Mouse (Mus musculus): ENCODE results near the gene Olfr142. TPM values are rescaled to one million over a fixed set of nuclear protein-coding genes. Genes with fewer than 3 reads are reported as not detected.
"Not testable (repeated sequence)": the region's sequence is repeated elsewhere in the genome, so short reads cannot be mapped to it uniquely, and the experiment has no call there.

Olfr142 gene
- polyA plus RNA-seq (2014; fragmentation: Nextera tagmentation; extraction: Ambion mirVana): not detected in 2 replicates

DNA sequence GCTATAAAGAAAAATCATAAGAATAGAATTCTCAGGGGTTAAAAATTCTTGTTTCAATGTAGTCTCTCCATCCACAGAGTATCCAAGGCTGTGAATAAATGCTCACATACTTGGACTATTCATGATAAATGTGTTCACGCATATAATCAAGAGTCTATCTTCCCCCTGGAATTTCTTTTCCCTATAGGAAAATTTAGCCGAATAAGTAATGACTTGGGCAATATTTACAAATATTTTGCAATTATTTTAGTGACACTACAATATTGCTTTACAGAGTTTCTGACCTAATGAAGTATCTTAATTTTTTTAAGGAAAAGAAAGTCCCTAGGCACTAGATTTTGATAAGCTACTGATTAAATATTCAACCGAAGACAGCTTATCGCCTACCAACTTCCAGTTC is at the start of gene Olfr142:
TSS of gene Olfr142 (minus strand) at position 101 of the 400 bp plus-strand sequence.
- no peaks in the 10 kb centered on the region for H3K9me3 ChIP-seq (ENCODE audit: control insufficient read depth, low read length)
- H3K27ac ChIP-seq (replicated peaks in 1 of 2; ENCODE audit: control insufficient read depth in 1 of 2, insufficient read depth in 1 of 2, low read depth in 2 of 2, low read length in 2 of 2): no peak within 1 kb of the TSS
- no peak for ATAC-seq (ENCODE audit: insufficient number of reproducible peaks, insufficient read depth, low FRiP score, low read depth)
- H3K27me3 ChIP-seq (ENCODE audit: control insufficient read depth, insufficient read depth, low read length): no peaks in the 10 kb centered on the region
- 84% methylated on average over 4 of the region's 4 CpGs for WGBS
- H3K4me2 ChIP-seq (ENCODE audit: low read length): no peak within 1 kb of the TSS
- no peaks in the 10 kb centered on the region for H3K36me3 ChIP-seq (ENCODE audit: control insufficient read depth, insufficient read depth, low read length)
- H3K9ac ChIP-seq (ENCODE audit: low read length): no peak within 1 kb of the TSS
- H3K4me3 ChIP-seq (ENCODE audit: control insufficient read depth in 1 of 2, insufficient read depth in 1 of 2, low read depth in 1 of 2, low read length in 2 of 2): no peak within 1 kb of the TSS
- H3K4me1 ChIP-seq (ENCODE audit: control insufficient read depth in 2 of 2, insufficient read depth in 2 of 2, low read length in 2 of 2): no peaks in the 10 kb centered on the region

DNA sequence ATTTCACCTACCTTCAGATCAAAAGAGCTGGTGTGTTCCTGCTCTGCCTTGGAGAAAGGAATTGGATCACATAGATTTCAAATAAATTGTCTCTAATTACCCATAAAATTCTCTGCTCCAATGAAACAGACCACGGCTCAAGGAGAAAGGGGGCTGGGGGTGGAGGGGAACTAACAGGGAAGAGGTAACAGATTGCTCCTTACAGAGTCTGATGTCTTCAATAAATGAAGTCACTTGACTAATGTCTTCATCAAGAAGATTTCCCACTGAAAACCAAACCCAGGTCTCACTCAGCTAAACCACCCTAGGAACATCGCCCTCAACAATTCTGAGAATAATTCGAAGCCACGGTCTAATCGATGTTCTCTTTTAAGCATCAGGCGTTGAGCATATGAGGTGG is 35.3 kb upstream of the Olfr142 start, which contains the start of gene Olfr1272:
TSS of gene Olfr1272 (minus strand) at position 101 of the 400 bp plus-strand sequence.
- ATAC-seq (ENCODE audit: insufficient number of reproducible peaks, insufficient read depth, low FRiP score, low read depth): no peak
- H3K27me3 ChIP-seq (ENCODE audit: control insufficient read depth, insufficient read depth, low read length): no peaks in the 10 kb centered on the region
- 87% methylated on average over 6 of the region's 6 CpGs for WGBS

DNA sequence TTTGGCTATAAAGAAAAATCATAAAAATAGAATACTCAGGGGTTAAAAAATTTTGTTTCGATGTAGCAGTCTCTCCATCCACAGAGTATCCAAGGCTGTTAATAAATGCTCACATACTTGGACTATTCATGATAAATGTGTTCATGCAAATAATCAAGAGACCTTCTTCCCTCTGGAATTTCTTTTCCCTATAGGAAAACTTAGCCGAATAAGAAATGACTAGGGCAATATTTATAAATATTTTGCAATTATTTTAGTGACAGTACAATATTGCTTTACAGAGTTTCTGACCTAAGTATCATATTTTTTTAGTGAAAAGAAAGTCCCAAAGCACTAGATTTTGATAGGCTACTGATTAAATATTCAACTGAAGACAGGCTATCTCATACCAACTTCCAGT is 13.5 kb upstream of the Olfr142 start, which contains the start of gene Olfr1271:
TSS of gene Olfr1271 (minus strand) at position 101 of the 400 bp plus-strand sequence.
- 75% methylated on average over 2 of the region's 2 CpGs for WGBS
- H3K4me1 ChIP-seq (ENCODE audit: control insufficient read depth in 2 of 2, insufficient read depth in 2 of 2, low read length in 2 of 2): no peaks in the 10 kb centered on the region
- no peaks in the 10 kb centered on the region for H3K9me3 ChIP-seq (ENCODE audit: control insufficient read depth, low read length)
- no peak within 1 kb of the TSS for H3K4me2 ChIP-seq (ENCODE audit: low read length)
- no peak within 1 kb of the TSS for H3K9ac ChIP-seq (ENCODE audit: low read length)
- no peaks in the 10 kb centered on the region for H3K36me3 ChIP-seq (ENCODE audit: control insufficient read depth, insufficient read depth, low read length)
- H3K4me3 ChIP-seq (ENCODE audit: control insufficient read depth in 1 of 2, insufficient read depth in 1 of 2, low read depth in 1 of 2, low read length in 2 of 2): no peak within 1 kb of the TSS
- no peaks in the 10 kb centered on the region for H3K27me3 ChIP-seq (ENCODE audit: control insufficient read depth, insufficient read depth, low read length)
- no peak for ATAC-seq (ENCODE audit: insufficient number of reproducible peaks, insufficient read depth, low FRiP score, low read depth)
- no peak within 1 kb of the TSS for H3K27ac ChIP-seq (replicated peaks in 1 of 2; ENCODE audit: control insufficient read depth in 1 of 2, insufficient read depth in 1 of 2, low read depth in 2 of 2, low read length in 2 of 2)

More for the DNA sequence above, 35.3 kb upstream of the Olfr142 start, which contains the start of gene Olfr1272:
- no peaks in the 10 kb centered on the region for H3K4me1 ChIP-seq (ENCODE audit: control insufficient read depth in 2 of 2, insufficient read depth in 2 of 2, low read length in 2 of 2)
- no peak within 1 kb of the TSS for H3K4me3 ChIP-seq (ENCODE audit: control insufficient read depth in 1 of 2, insufficient read depth in 1 of 2, low read depth in 1 of 2, low read length in 2 of 2)
- no peak within 1 kb of the TSS for H3K9ac ChIP-seq (ENCODE audit: low read length)
- no peak within 1 kb of the TSS for H3K4me2 ChIP-seq (ENCODE audit: low read length)
- H3K9me3 ChIP-seq (ENCODE audit: control insufficient read depth, low read length): no peaks in the 10 kb centered on the region
- no peak within 1 kb of the TSS for H3K27ac ChIP-seq (replicated peaks in 1 of 2; ENCODE audit: control insufficient read depth in 1 of 2, insufficient read depth in 1 of 2, low read depth in 2 of 2, low read length in 2 of 2)
- H3K36me3 ChIP-seq (ENCODE audit: control insufficient read depth, insufficient read depth, low read length): no peaks in the 10 kb centered on the region

DNA sequence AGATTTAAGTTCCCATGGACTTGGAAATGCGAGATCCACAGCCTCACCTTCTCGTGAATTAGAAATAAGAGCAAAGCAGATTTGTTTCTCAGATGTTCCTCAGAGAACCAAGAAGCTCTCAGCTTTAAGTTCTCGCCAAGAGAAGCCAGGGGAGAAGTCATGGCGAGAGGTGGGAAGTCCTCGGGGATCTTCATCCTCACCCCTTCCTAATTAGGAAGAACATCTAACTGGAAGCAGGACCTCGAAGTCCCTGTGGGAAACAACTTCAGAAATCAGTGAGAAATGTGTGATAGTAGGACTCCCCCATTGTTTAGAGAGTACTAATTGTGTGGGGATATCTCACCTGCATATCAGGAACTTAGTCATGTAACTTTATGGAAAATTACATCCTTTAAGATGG is 33.0 kb downstream of the Olfr142 start, which contains the start of gene Olfr1506:
TSS of gene Olfr1506 (minus strand) at position 101 of the 400 bp plus-strand sequence.
- not testable (repeated sequence) for H3K9ac ChIP-seq (ENCODE audit: low read length); H3K4me3 ChIP-seq (ENCODE audit: control insufficient read depth in 1 of 2, insufficient read depth in 1 of 2, low read depth in 1 of 2, low read length in 2 of 2); H3K9me3 ChIP-seq (ENCODE audit: control insufficient read depth, low read length); H3K4me1 ChIP-seq (ENCODE audit: control insufficient read depth in 2 of 2, insufficient read depth in 2 of 2, low read length in 2 of 2); H3K36me3 ChIP-seq (ENCODE audit: control insufficient read depth, insufficient read depth, low read length); H3K27ac ChIP-seq (replicated peaks in 1 of 2; ENCODE audit: control insufficient read depth in 1 of 2, insufficient read depth in 1 of 2, low read depth in 2 of 2, low read length in 2 of 2); ATAC-seq (ENCODE audit: insufficient number of reproducible peaks, insufficient read depth, low FRiP score, low read depth); H3K4me2 ChIP-seq (ENCODE audit: low read length); H3K27me3 ChIP-seq (ENCODE audit: control insufficient read depth, insufficient read depth, low read length)
- no CpG with 5 or more reads among the region's 6 CpGs for WGBS

Other genes starting within 250 kb of the Olfr142 start
- not detected in 2 replicates for gene Olfr1263, start 245.5 kb downstream of the Olfr142 start, polyA plus RNA-seq (2014; fragmentation: Nextera tagmentation; extraction: Ambion mirVana)
- gene Olfr1264, start 232.0 kb downstream of the Olfr142 start, polyA plus RNA-seq (2014; fragmentation: Nextera tagmentation; extraction: Ambion mirVana): not detected in 2 replicates
- not detected in 2 replicates for gene Olfr1265, start 222.3 kb downstream of the Olfr142 start, polyA plus RNA-seq (2014; fragmentation: Nextera tagmentation; extraction: Ambion mirVana)
- gene Olfr140, start 194.0 kb downstream of the Olfr142 start, polyA plus RNA-seq (2014; fragmentation: Nextera tagmentation; extraction: Ambion mirVana): not detected in 2 replicates
- gene Olfr1269, start 136.2 kb downstream of the Olfr142 start, polyA plus RNA-seq (2014; fragmentation: Nextera tagmentation; extraction: Ambion mirVana): not detected in 2 replicates
- gene Olfr32, start 115.3 kb downstream of the Olfr142 start, polyA plus RNA-seq (2014; fragmentation: Nextera tagmentation; extraction: Ambion mirVana): not detected in 2 replicates
- gene Olfr1270, start 104.5 kb downstream of the Olfr142 start, polyA plus RNA-seq (2014; fragmentation: Nextera tagmentation; extraction: Ambion mirVana): not detected in 2 replicates
- gene Olfr1506, start 33.1 kb downstream of the Olfr142 start, polyA plus RNA-seq (2014; fragmentation: Nextera tagmentation; extraction: Ambion mirVana): not detected in 2 replicates
- not detected in 2 replicates for gene Olfr1271, start 13.4 kb upstream of the Olfr142 start, polyA plus RNA-seq (2014; fragmentation: Nextera tagmentation; extraction: Ambion mirVana)
- not detected in 2 replicates for gene Olfr1272, start 35.2 kb upstream of the Olfr142 start, polyA plus RNA-seq (2014; fragmentation: Nextera tagmentation; extraction: Ambion mirVana)
- gene Gm13769, start 64.6 kb upstream of the Olfr142 start, polyA plus RNA-seq (2014; fragmentation: Nextera tagmentation; extraction: Ambion mirVana): not detected in 2 replicates
- gene Olfr1274-ps, start 141.1 kb upstream of the Olfr142 start, polyA plus RNA-seq (2014; fragmentation: Nextera tagmentation; extraction: Ambion mirVana): not detected in 2 replicates